Mouse (Mus musculus): ENCODE results near the gene Olfr1500.
"Not testable (repeated sequence)": the region's sequence is repeated elsewhere in the genome, so short reads cannot be mapped to it uniquely, and the experiment has no call there.

The Olfr1500 gene

GRCm38 (mm10) chr19:13830388-13830787 lies at the start of gene Olfr1500:
Gene Olfr1500 (minus strand): TSS chr19:13830488.
- DNase-seq (ENCODE audit: low read depth, low spot score), result no peak

DNA sequence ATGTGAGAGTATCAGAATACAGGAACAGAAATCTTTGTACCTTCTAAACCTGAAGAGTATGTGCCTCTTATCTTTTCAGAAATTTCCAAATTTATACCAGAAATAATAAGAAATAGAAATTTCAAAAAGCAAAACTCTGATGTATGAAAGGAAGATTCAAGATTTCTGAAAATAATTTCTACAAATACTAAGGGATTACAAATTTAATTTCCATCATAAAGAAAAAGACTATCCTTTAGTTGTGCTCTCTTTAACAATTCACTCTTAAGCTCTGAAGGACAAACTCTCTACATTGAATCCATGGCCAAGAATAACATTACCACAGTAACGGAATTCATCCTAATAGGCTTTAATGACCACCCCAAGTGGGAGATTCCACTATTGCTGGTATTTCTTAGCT lies 31.2 kb upstream of the Olfr1500 start, which contains the start of gene Olfr1502:
TSS of gene Olfr1502 (plus strand) at position 301 of the 400 bp plus-strand sequence.
- no peak for DNase-seq (ENCODE audit: low read depth, low spot score)

GRCm38 (mm10) chr19:13850592-13850991 lies 20.3 kb upstream of the Olfr1500 start, which contains the start of gene Olfr1501:
Gene Olfr1501 (minus strand): TSS chr19:13850692.
- not testable (repeated sequence) for DNase-seq (ENCODE audit: low read depth, low spot score)

GRCm38 (mm10) chr19:13828447-13828846 lies 1.8 kb downstream of the Olfr1500 start:
- no peak for DNase-seq (ENCODE audit: low read depth, low spot score)

- DNase-seq (ENCODE audit: low read depth, low spot score), result no peak
Observed at GRCm38 (mm10) chr19:13820847-13821246, 9.4 kb downstream of the Olfr1500 start.

- no peak for DNase-seq (ENCODE audit: low read depth, low spot score)
Observed at GRCm38 (mm10) chr19:13819347-13819746, 10.9 kb downstream of the Olfr1500 start, which contains the start of gene Olfr1499. Gene Olfr1499 (minus strand): TSS chr19:13819447.

GRCm38 (mm10) chr19:13818827-13819226 lies 11.5 kb downstream of the Olfr1500 start:
- DNase-seq (ENCODE audit: low read depth, low spot score), result no peak

- no peak for DNase-seq (ENCODE audit: low read depth, low spot score)
Observed at GRCm38 (mm10) chr19:13812823-13813222, 17.5 kb downstream of the Olfr1500 start.

- DNase-seq (ENCODE audit: low read depth, low spot score), result not testable (repeated sequence)
Observed at GRCm38 (mm10) chr19:13805486-13805885, 24.8 kb downstream of the Olfr1500 start.

GRCm38 (mm10) chr19:13798102-13798501 lies 32.2 kb downstream of the Olfr1500 start, which contains the start of gene Olfr1497:
Gene Olfr1497 (minus strand): TSS chr19:13798202.
- no peak for DNase-seq (ENCODE audit: low read depth, low spot score)

DNA sequence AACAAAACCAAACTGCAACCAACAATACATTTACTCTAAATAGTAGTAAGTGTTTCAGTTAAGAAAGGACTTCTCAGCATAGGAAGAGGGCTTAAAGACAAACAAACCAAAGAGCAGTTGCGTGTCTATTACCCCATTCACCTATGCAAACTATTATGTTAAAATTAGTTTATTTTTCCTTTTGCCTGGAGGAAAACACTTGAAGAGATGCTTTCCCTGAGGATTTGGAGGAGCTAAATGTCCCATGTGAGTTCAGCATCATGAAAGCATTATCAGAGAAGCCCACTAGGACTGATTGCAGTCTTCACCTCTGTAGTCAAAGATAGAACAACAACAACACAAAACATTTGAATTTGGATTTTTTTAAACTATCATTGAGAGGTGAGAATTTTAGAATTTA lies 52.7 kb downstream of the Olfr1500 start, which contains the start of gene Olfr1496:
TSS of gene Olfr1496 (plus strand) at position 301 of the 400 bp plus-strand sequence.
- DNase-seq (ENCODE audit: low read depth, low spot score), result no peak
